Mouse (Mus musculus) right cerebral cortex, postnatal 25 days (tissue): ENCODE data around the gene Clta.

Source experiments
- DNase-seq: peaks from one replicate; pipeline ENCODE4 v3.0.0; 2022

Clta gene

DNA sequence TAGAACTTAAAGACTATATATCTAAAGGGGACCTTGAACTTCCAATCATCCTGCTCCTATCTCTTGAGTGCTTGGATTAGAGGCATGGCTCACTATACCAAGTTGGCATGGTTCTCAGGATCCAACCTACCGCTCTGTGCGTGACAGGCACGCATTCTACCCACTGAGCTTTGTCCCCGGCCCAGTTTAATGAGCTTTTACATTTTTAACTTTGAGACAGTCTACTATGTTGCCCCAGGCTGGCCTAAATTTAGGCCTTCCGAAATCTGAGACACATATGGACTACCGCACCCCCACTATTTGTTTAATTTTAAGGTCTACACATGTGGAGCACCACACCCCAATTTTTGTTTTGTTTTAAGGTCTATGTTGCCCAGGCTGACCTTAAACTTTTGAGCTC is 23.4 kb upstream of the Clta start:
- no peak for DNase-seq

DNA sequence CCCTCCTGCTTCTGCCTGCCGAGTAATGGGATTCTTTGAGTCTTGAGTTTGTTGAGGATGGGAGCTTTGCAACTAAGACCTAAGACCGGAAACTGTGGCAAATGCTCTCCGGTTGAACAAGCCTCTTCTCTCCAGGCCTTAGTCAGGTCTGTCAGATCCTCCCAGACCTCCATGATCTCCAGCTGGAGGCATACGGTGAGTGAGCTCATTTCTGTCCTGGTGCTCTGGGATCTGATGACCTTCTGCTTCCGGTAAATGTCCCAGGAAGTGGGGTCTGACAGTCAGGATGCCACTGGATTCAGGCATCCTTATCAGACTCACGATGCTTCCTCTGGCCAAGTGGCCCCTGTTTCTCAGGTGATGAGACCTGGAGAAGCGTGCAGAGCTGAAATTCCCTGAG is 23.0 kb upstream of the Clta start:
- no peak for DNase-seq

- peak; percentile 90 for DNase-seq
These were observed 22.1 kb upstream of the Clta start for GRCm38 (mm10) chr4:43982053-43982732.

DNA sequence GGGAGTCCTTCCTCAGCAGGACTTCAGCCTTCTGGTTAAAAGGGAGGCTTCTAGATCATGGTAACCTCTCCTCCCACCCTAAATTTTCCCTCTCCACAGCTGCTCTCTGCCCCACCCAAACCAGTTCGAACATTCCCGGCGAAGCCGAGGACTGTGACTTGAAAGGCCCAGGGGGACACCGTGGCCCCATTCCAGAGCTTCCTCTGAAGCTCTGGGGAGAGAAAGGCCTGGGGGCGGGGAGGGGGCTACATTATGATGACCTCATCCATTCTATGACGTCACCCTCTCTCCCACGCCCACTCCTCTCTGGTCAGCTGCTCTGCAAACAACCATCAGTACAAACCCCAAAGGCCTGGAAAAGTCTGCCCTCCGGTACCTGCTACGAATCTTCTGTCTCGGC is 21.1 kb upstream of the Clta start, which contains the start of gene Ccin:
Gene Ccin, plus strand, starts transcription at position 303 of the 400 bp plus-strand sequence.
- no peak for DNase-seq

GRCm38 (mm10) chr4:43983756-43984155 is 20.5 kb upstream of the Clta start:
- no peak for DNase-seq

GRCm38 (mm10) chr4:43984326-43984725 is 19.9 kb upstream of the Clta start:
- DNase-seq = no peak

DNA sequence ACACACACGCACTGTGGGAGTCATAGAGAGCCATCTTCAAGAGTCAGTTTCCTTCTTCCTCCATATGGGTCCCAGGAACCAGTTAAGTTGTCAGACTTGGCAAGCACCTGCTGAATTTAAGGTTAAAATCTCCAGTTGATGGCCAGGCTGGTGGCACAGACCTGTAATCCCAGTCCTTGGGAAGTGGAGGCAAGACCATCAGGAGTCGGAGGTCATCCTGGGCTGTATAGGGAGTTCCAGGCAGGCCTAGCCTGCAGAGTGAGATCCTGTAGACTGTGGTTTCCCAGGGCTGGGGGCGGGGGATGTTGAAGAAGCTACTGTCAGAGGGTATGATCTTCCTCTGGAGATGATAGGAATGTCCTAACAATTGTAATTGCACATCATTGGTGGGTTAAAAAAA is 15.3 kb upstream of the Clta start:
- DNase-seq = no peak

GRCm38 (mm10) chr4:43993072-43993471 is 11.2 kb upstream of the Clta start:
- DNase-seq = no peak

GRCm38 (mm10) chr4:43994342-43994741 is 9.9 kb upstream of the Clta start:
- no peak for DNase-seq

DNA sequence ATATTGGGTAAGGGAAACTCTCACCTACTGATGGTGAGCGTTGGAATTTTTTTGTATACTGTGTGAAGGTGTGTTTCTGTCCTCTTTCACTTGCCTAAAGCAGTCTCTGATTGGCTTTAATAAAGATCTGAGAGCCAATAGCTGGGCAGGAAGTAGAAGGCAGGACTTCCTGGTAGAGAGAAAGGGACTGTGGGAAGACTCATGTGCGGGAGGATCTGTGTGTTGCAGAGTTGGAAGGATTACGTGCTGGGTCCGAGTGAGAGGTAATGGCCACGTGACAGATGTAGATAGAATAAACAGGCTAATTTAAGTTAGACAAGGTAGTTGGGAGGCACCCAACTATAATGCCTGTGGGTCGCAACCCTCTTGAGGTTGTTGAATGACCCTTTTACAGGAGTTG is 630 bp upstream of the Clta start:
- no peak for DNase-seq

- DNase-seq = no peak
These were observed 564 bp downstream of the Clta start for GRCm38 (mm10) chr4:44004623-44005409.

DNA sequence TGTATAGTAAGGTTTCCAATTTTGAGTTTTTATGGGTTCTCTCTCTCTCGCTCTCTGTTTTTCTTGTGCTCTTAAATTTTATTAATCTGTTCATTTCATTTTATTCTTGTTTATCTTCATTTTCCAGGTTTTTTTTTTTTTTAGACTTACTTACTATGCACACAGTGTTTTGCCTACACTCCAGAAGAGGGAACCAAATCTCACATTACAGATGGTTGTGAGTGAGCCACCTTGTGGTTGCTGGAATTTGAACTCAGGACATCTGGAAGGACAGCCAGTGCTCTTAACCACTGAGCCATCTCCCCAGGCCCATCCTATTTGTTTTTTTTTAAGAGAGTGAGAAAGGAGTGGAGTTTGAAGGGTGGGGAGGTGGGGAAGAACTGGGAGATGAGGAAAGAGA is 5.9 kb downstream of the Clta start:
- DNase-seq = no peak

- no peak for DNase-seq
These were observed 6.6 kb downstream of the Clta start for GRCm38 (mm10) chr4:44010893-44011292.

GRCm38 (mm10) chr4:44011799-44012198 is 7.5 kb downstream of the Clta start:
- no peak for DNase-seq

DNA sequence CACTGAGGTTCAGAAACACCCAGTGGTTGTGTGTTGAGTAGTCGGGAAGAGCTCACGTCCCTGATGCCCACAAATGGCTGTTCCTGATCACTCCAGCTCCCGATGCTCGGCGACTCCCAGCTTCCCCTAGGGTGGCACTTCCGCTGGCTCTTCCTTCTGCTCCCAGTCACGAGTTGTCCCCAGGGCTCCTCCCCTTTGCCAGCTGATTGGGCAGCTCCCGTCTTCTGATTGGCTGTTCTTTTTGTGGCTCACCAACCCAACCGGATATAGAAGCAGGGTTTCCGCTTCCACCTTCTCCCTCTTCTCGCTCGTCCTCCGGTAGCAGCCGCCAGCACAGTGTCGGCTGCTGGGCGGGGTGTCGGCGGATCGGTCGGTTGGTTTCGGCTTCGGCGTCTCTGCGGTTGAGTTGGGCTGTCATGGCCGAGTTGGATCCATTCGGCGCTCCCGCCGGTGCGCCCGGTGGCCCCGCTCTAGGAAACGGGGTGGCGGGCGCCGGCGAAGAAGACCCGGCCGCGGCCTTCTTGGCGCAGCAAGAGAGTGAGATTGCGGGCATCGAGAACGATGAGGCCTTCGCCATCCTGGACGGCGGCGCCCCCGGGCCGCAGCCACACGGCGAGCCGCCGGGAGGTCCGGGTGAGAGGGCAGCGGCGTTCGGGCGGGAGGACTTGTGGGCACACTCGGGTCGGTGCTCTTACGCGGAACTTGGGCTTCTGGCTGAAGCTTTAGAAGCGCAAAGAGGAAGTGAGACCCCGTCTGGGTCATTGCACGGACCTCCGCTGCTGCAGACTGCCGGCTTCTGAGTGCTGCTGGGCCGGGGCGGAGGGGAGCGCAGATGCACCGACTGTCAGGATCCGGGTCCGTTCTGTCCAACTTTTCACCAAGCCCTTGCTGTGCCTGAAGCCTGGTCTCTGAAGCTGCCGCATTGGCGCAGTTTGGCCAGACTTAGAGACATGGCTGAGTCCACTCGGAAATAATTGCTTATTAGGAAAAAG is 8.4 kb downstream of the Clta start:
- DNase-seq = peak; percentile 92

DNA sequence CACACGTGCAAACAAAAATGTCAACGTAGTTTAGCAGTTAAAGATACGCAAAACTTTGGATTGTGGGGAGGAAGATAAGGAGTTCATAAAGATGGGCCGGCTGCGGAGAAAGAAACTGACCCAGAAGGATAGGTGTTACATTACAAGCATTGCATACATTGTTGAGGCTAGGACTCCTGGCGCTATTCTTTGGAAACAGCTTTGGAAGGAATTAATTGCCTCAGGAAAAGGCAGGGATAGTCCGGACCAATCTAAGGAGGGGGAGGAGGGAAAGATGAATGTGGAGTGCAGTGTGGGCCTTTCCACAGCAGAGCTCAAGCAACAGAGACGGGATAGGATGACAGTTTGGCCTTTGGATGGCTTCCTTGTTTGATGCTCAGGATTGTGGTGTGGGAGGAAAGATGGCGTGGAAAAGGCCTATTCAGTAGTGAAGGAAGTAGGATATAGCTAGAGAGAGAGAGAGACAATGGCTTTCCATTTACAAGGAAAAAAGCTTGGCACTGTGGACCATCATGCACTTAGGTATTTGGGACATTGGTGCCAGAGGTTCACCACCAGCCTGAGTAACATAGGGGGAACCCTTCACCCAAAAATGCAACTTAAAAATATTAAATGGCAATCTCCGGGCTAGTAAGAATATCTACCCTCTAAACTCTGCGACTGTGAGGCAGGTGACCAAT is 9.3 kb downstream of the Clta start:
- DNase-seq = no peak

- no peak for DNase-seq
These were observed 11.8 kb downstream of the Clta start for GRCm38 (mm10) chr4:44016071-44016470.

GRCm38 (mm10) chr4:44016791-44017190 is 12.5 kb downstream of the Clta start:
- no peak for DNase-seq

- no peak for DNase-seq
These were observed 18.1 kb downstream of the Clta start for GRCm38 (mm10) chr4:44022323-44022722.

- DNase-seq = no peak
These were observed 18.5 kb downstream of the Clta start for GRCm38 (mm10) chr4:44022766-44023165.

GRCm38 (mm10) chr4:44023681-44024080 is 19.4 kb downstream of the Clta start:
- no peak for DNase-seq

- no peak for DNase-seq
These were observed 20.0 kb downstream of the Clta start for GRCm38 (mm10) chr4:44024241-44024640.

DNA sequence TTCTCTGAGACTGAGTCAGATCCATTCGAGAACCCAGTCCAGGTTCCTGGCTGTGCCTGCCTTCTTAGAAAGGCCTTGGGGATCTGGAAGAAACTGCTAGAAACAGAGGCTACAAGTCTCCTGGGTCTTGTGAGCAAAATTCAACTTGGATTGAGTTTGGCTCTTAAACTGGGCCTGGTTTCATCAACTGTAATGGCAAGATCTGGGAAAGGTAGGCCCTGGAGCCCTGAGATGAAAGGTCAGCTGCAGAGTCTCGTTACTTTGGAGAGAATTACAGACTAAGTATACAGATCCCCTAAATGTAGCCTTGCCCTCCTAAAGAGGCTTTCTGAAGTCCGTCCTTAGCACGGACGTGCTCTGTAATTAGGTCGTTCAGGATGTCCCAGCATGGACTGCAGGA is 21.3 kb downstream of the Clta start:
- DNase-seq = no peak
